8 mouse cellular contexts compared by ENCODE assay signal in the genomic region with DNA sequence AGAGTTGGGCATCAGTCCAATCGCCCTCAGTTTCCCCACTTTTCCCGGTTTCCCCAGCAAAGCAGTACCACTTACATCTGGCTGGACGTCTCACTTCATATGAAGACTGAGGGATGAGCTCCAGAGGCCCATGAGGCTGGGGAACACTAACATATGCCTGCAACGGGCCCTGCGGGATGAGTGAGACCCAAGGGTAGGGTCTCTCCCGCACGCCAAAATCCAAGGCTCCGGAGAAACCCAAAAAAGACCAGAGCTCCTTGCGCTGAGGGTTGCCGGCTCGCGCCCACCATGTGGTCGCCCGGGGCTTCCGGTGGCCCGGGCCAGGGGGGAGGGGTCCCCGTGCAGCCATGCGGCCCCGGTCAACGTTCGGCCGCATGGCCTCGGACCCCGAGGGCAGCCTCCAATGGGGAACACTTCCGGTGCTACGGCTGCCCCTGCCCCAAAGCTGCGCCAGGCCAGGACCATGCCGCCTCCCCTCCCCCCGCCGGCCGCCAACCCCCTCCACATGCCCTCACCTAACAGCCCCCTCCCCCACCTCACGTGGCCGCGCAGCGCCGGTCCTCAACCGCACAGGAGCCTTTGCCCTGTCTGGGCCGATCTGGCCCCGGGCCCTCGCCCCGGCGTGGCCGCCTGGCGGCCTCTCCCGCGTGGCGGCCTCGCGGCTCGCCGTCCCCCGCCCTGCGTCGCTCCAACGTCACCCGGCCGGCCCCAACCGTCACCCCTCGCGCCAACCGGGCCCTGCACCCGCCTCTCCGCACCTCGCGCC. TPM values are rescaled to one million over a fixed set of nuclear protein-coding genes. Genes with fewer than 3 reads are reported as not detected.
DNase-seq lines count a peak whose midpoint lies in the region; ATAC-seq and TF ChIP-seq lines count a peak whose summit lies in the region.

No protein-coding gene starts in this region.

- H3K4me1 ChIP-seq in lung, embryonic 14.5 days (ENCODE audit: insufficient read depth): peaks cover 7% of the 10 kb centered on the region; the same call in 1 of the 2 replicates
- H3K4me1 ChIP-seq in embryonic facial prominence, embryonic 13.5 days: peaks cover 35% of the 10 kb centered on the region
- peaks cover 22% of the 10 kb centered on the region for H3K4me1 ChIP-seq in hindbrain, embryonic 14.5 days (replicated peaks; ENCODE audit: control insufficient read depth, insufficient read depth, low read length)
- peaks cover 14% of the 10 kb centered on the region for H3K4me1 ChIP-seq in limb, embryonic 14.5 days (ENCODE audit: control insufficient read depth, insufficient read depth, low read length)
- H3K4me1 ChIP-seq in neural tube, embryonic 14.5 days (ENCODE audit: control insufficient read depth, insufficient read depth, low read length): peaks cover 21% of the 10 kb centered on the region

- H3K4me3 ChIP-seq in lung, embryonic 14.5 days (ENCODE audit: low read depth, low read length): peak overlapping the region; percentile 97
- H3K4me3 ChIP-seq in embryonic facial prominence, embryonic 13.5 days: peak overlapping the region; percentile 92
- H3K4me3 ChIP-seq in hindbrain, embryonic 14.5 days (replicated peaks; ENCODE audit: low read length): peak overlapping the region; percentile 93
- peak overlapping the region; percentile 97 for H3K4me3 ChIP-seq in limb, embryonic 14.5 days (replicated peaks; ENCODE audit: low read length)
- peak overlapping the region; percentile 92 for H3K4me3 ChIP-seq in neural tube, embryonic 14.5 days (ENCODE audit: low read depth, low read length)

- peak; percentile 39 for DNase-seq in lung, embryonic 14.5 days
- DNase-seq in lung, postnatal 10 days: no peak
- peak; percentile 77 for DNase-seq in ZHBTc4 (ENCODE audit: low read depth, low spot score)
- no peak for DNase-seq in hindbrain, embryonic 14.5 days (ENCODE audit: low spot score)
- peak; percentile 22 for DNase-seq in limb, embryonic 14.5 days (ENCODE audit: low spot score)
- no peak for DNase-seq in frontal cortex, adult 2 months (ENCODE audit: extremely low spot score in 1 of 2, low spot score in 1 of 2)

- no peaks in the 10 kb centered on the region for H3K9me3 ChIP-seq in lung, embryonic 14.5 days (ENCODE audit: low read depth, low read length)
- no peaks in the 10 kb centered on the region for H3K9me3 ChIP-seq in embryonic facial prominence, embryonic 13.5 days
- H3K9me3 ChIP-seq in hindbrain, embryonic 14.5 days (ENCODE audit: control insufficient read depth, low read length): no peaks in the 10 kb centered on the region
- no peaks in the 10 kb centered on the region for H3K9me3 ChIP-seq in limb, embryonic 14.5 days (ENCODE audit: control insufficient read depth, low read length)
- no peaks in the 10 kb centered on the region for H3K9me3 ChIP-seq in neural tube, embryonic 14.5 days (ENCODE audit: control insufficient read depth, low read length)

- TF ChIP-seq CTCF in lung, embryonic 14.5 days (IDR thresholded peaks at IDR 0.05; ENCODE audit: low read depth): no peak

- peak; percentile 21 for ATAC-seq in lung, embryonic 14.5 days (ENCODE audit: insufficient read depth)
- 0 out of 2 replicates have a peak, but pooled peaks have one; percentile 4 for ATAC-seq in embryonic facial prominence, embryonic 13.5 days (ENCODE audit: insufficient number of reproducible peaks, insufficient read depth, low FRiP score, low TSS enrichment, low read depth)
- no peak; the same call in none of the 2 replicates for ATAC-seq in hindbrain, embryonic 14.5 days (ENCODE audit: low FRiP score)
- ATAC-seq in limb, embryonic 14.5 days (ENCODE audit: low FRiP score, low read depth): no peak
- ATAC-seq in neural tube, embryonic 14.5 days (ENCODE audit: low read depth): peak; percentile 26

- peak overlapping the region; percentile 97 for H3K27ac ChIP-seq in lung, embryonic 14.5 days (ENCODE audit: low read depth)
- H3K27ac ChIP-seq in embryonic facial prominence, embryonic 13.5 days: peak overlapping the region; percentile 92
- peak overlapping the region; percentile 94 for H3K27ac ChIP-seq in hindbrain, embryonic 14.5 days
- H3K27ac ChIP-seq in limb, embryonic 14.5 days (replicated peaks; ENCODE audit: low read depth, low read length): peak overlapping the region; percentile 88
- H3K27ac ChIP-seq in neural tube, embryonic 14.5 days (ENCODE audit: low read depth, low read length): peak overlapping the region; percentile 90

- no peaks in the 10 kb centered on the region for H3K27me3 ChIP-seq in lung, embryonic 14.5 days (ENCODE audit: insufficient read depth, low read length)
- no peaks in the 10 kb centered on the region for H3K27me3 ChIP-seq in embryonic facial prominence, embryonic 13.5 days
- no peaks in the 10 kb centered on the region for H3K27me3 ChIP-seq in hindbrain, embryonic 14.5 days (ENCODE audit: control insufficient read depth, insufficient read depth, low read length)
- no peaks in the 10 kb centered on the region for H3K27me3 ChIP-seq in limb, embryonic 14.5 days (ENCODE audit: control insufficient read depth, insufficient read depth, low read length)
- no peaks in the 10 kb centered on the region for H3K27me3 ChIP-seq in neural tube, embryonic 14.5 days (ENCODE audit: control insufficient read depth, insufficient read depth, low read length)

- H3K9ac ChIP-seq in lung, embryonic 14.5 days: peak overlapping the region; percentile 98
- H3K9ac ChIP-seq in embryonic facial prominence, embryonic 13.5 days: peak overlapping the region; percentile 97
- H3K9ac ChIP-seq in hindbrain, embryonic 14.5 days: peak overlapping the region; percentile 92
- H3K9ac ChIP-seq in limb, embryonic 14.5 days (ENCODE audit: low read depth, low read length, severe bottlenecking): peak overlapping the region; percentile 93
- peak overlapping the region; percentile 87 for H3K9ac ChIP-seq in neural tube, embryonic 14.5 days (replicated peaks; ENCODE audit: low read depth, low read length)

- H3K4me2 ChIP-seq in lung, embryonic 14.5 days: peak overlapping the region; percentile 67
- peak overlapping the region; percentile 68 for H3K4me2 ChIP-seq in embryonic facial prominence, embryonic 13.5 days
- peak overlapping the region; percentile 97 for H3K4me2 ChIP-seq in hindbrain, embryonic 14.5 days (replicated peaks)
- H3K4me2 ChIP-seq in limb, embryonic 14.5 days (replicated peaks; ENCODE audit: low read depth, low read length, severe bottlenecking): peak overlapping the region; percentile 88
- peak overlapping the region; percentile 92 for H3K4me2 ChIP-seq in neural tube, embryonic 14.5 days (ENCODE audit: low read depth, low read length)

- H3K36me3 ChIP-seq in lung, embryonic 14.5 days (ENCODE audit: insufficient read depth): peaks cover 41% of the 10 kb centered on the region
- H3K36me3 ChIP-seq in embryonic facial prominence, embryonic 13.5 days: peaks cover 36% of the 10 kb centered on the region
- peaks cover 39% of the 10 kb centered on the region for H3K36me3 ChIP-seq in hindbrain, embryonic 14.5 days (replicated peaks; ENCODE audit: control insufficient read depth, insufficient read depth)
- H3K36me3 ChIP-seq in limb, embryonic 14.5 days (ENCODE audit: control insufficient read depth, insufficient read depth, low read length): peaks cover 36% of the 10 kb centered on the region
- peaks cover 25% of the 10 kb centered on the region for H3K36me3 ChIP-seq in neural tube, embryonic 14.5 days (ENCODE audit: control insufficient read depth, insufficient read depth, low read length)

- WGBS in lung, embryonic 14.5 days: under 1% methylated on average over 48 of the region's 65 CpGs
- WGBS in embryonic facial prominence, embryonic 13.5 days: under 1% methylated on average over 64 of the region's 65 CpGs
- 1% methylated on average over 49 of the region's 65 CpGs for WGBS in hindbrain, embryonic 14.5 days
- under 1% methylated on average over 30 of the region's 65 CpGs for WGBS in limb, embryonic 14.5 days
- 0% methylated on average over 38 of the region's 65 CpGs for WGBS in neural tube, embryonic 14.5 days

- TF ChIP-seq POLR2A in limb, embryonic 14.5 days (IDR thresholded peaks at IDR 0.05; ENCODE audit: borderline replicate concordance, extremely low read depth, insufficient read depth, insufficient read length): no peak

RNA-seq across cellular contexts. Expression of a gene that starts 1.3 kb away (rescaled TPM):
- polyA plus RNA-seq in lung, embryonic 14.5 days (2014; fragmentation: Nextera tagmentation; extraction: Ambion mirVana): 1,945 and 2,006 TPM in 2 replicates
- 1,558 and 1,689 TPM in 2 replicates for polyA plus RNA-seq in embryonic facial prominence, embryonic 13.5 days (2015; fragmentation: Nextera tagmentation; extraction: Ambion mirVana)
- polyA plus RNA-seq in hindbrain, embryonic 14.5 days (2014; fragmentation: Nextera tagmentation; extraction: Ambion mirVana): 1,061 and 1,077 TPM in 2 replicates
- 1,009 and 1,079 TPM in 2 replicates for polyA plus RNA-seq in limb, embryonic 14.5 days (2012; rRNA removed)
- polyA plus RNA-seq in limb, embryonic 14.5 days (2014; fragmentation: Nextera tagmentation; extraction: Ambion mirVana): 1,556 and 1,603 TPM in 2 replicates
- 1,037 and 1,095 TPM in 2 replicates for polyA plus RNA-seq in neural tube, embryonic 14.5 days (2014; fragmentation: Nextera tagmentation; extraction: Ambion mirVana)
- polyA plus RNA-seq in frontal cortex, adult 2 months (2012; rRNA removed): 630 and 714 TPM in 2 replicates

RNA-seq across cellular contexts. Expression of a gene that starts 6.8 kb away (rescaled TPM):
- 67.5 and 78.6 TPM in 2 replicates for polyA plus RNA-seq in lung, embryonic 14.5 days (2014; fragmentation: Nextera tagmentation; extraction: Ambion mirVana)
- 79.5 and 85.5 TPM in 2 replicates for polyA plus RNA-seq in embryonic facial prominence, embryonic 13.5 days (2015; fragmentation: Nextera tagmentation; extraction: Ambion mirVana)
- polyA plus RNA-seq in hindbrain, embryonic 14.5 days (2014; fragmentation: Nextera tagmentation; extraction: Ambion mirVana): 50.4 and 56.5 TPM in 2 replicates
- polyA plus RNA-seq in limb, embryonic 14.5 days (2012; rRNA removed): 94.0 and 110 TPM in 2 replicates
- 67.3 and 74.4 TPM in 2 replicates for polyA plus RNA-seq in limb, embryonic 14.5 days (2014; fragmentation: Nextera tagmentation; extraction: Ambion mirVana)
- 58.5 and 65.4 TPM in 2 replicates for polyA plus RNA-seq in neural tube, embryonic 14.5 days (2014; fragmentation: Nextera tagmentation; extraction: Ambion mirVana)
- 64.6 and 69.0 TPM in 2 replicates for polyA plus RNA-seq in frontal cortex, adult 2 months (2012; rRNA removed)

RNA-seq across cellular contexts. Expression of a gene that starts 15.1 kb away (rescaled TPM):
- polyA plus RNA-seq in lung, embryonic 14.5 days (2014; fragmentation: Nextera tagmentation; extraction: Ambion mirVana): 4.7 and 6.1 TPM in 2 replicates
- polyA plus RNA-seq in embryonic facial prominence, embryonic 13.5 days (2015; fragmentation: Nextera tagmentation; extraction: Ambion mirVana): 7.5 and 10.2 TPM in 2 replicates
- polyA plus RNA-seq in hindbrain, embryonic 14.5 days (2014; fragmentation: Nextera tagmentation; extraction: Ambion mirVana): 7.1 and 7.3 TPM in 2 replicates
- polyA plus RNA-seq in limb, embryonic 14.5 days (2012; rRNA removed): 70.1 and 92.8 TPM in 2 replicates
- 7.2 and 10.2 TPM in 2 replicates for polyA plus RNA-seq in limb, embryonic 14.5 days (2014; fragmentation: Nextera tagmentation; extraction: Ambion mirVana)
- polyA plus RNA-seq in neural tube, embryonic 14.5 days (2014; fragmentation: Nextera tagmentation; extraction: Ambion mirVana): 5.9 and 11.1 TPM in 2 replicates
- polyA plus RNA-seq in frontal cortex, adult 2 months (2012; rRNA removed): 20.1 and 20.6 TPM in 2 replicates

RNA-seq across cellular contexts. Expression of a gene that starts 19.6 kb away (rescaled TPM):
- 12.5 and 13.1 TPM in 2 replicates for polyA plus RNA-seq in lung, embryonic 14.5 days (2014; fragmentation: Nextera tagmentation; extraction: Ambion mirVana)
- 12.3 and 12.6 TPM in 2 replicates for polyA plus RNA-seq in embryonic facial prominence, embryonic 13.5 days (2015; fragmentation: Nextera tagmentation; extraction: Ambion mirVana)
- 25.6 and 28.1 TPM in 2 replicates for polyA plus RNA-seq in hindbrain, embryonic 14.5 days (2014; fragmentation: Nextera tagmentation; extraction: Ambion mirVana)
- polyA plus RNA-seq in limb, embryonic 14.5 days (2012; rRNA removed): 74.3 and 74.6 TPM in 2 replicates
- 11.4 and 15.0 TPM in 2 replicates for polyA plus RNA-seq in limb, embryonic 14.5 days (2014; fragmentation: Nextera tagmentation; extraction: Ambion mirVana)
- 26.2 and 27.8 TPM in 2 replicates for polyA plus RNA-seq in neural tube, embryonic 14.5 days (2014; fragmentation: Nextera tagmentation; extraction: Ambion mirVana)
- polyA plus RNA-seq in frontal cortex, adult 2 months (2012; rRNA removed): 98.0 and 101 TPM in 2 replicates

RNA-seq across cellular contexts. Expression of a gene that starts 19.7 kb away (rescaled TPM):
- 11.3 and 14.1 TPM in 2 replicates for polyA plus RNA-seq in lung, embryonic 14.5 days (2014; fragmentation: Nextera tagmentation; extraction: Ambion mirVana)
- polyA plus RNA-seq in embryonic facial prominence, embryonic 13.5 days (2015; fragmentation: Nextera tagmentation; extraction: Ambion mirVana): 14.8 and 15.6 TPM in 2 replicates
- 5.4 and 7.6 TPM in 2 replicates for polyA plus RNA-seq in hindbrain, embryonic 14.5 days (2014; fragmentation: Nextera tagmentation; extraction: Ambion mirVana)
- 8.6 and 8.9 TPM in 2 replicates for polyA plus RNA-seq in limb, embryonic 14.5 days (2012; rRNA removed)
- 8.9 and 12.3 TPM in 2 replicates for polyA plus RNA-seq in limb, embryonic 14.5 days (2014; fragmentation: Nextera tagmentation; extraction: Ambion mirVana)
- polyA plus RNA-seq in neural tube, embryonic 14.5 days (2014; fragmentation: Nextera tagmentation; extraction: Ambion mirVana): 7.1 and 7.8 TPM in 2 replicates
- polyA plus RNA-seq in frontal cortex, adult 2 months (2012; rRNA removed): 0.67 and 1.00 TPM in 2 replicates

Comparison
In these comparisons a context has a peak if more than half of its experiments do, and no peak if none do; other contexts are left out.
1. DNase-seq: peak in lung, embryonic 14.5 days (single experiment), ZHBTc4 (single experiment) and limb, embryonic 14.5 days (single experiment); none in lung, postnatal 10 days (single experiment), hindbrain, embryonic 14.5 days (single experiment) and frontal cortex, adult 2 months (0 of 2).
2. ATAC-seq: peak in lung, embryonic 14.5 days (single experiment), embryonic facial prominence, embryonic 13.5 days (single experiment) and neural tube, embryonic 14.5 days (single experiment); none in hindbrain, embryonic 14.5 days (single experiment) and limb, embryonic 14.5 days (single experiment).
3. Peak in every context shown above with its lines, with median percentiles within 50 percentile points of each other: H3K27ac ChIP-seq, H3K4me2 ChIP-seq, H3K4me3 ChIP-seq and H3K9ac ChIP-seq.